Mouse (Mus musculus) kidney, postnatal 36 days (tissue): Measurements from ENCODE around the gene Baz2b.
"Not testable (repeated sequence)": the region's sequence is repeated elsewhere in the genome, so short reads cannot be mapped to it uniquely, and the experiment has no call there.

Experiments used
- DNase-seq, 2 experiments: peaks; one replicate each; pipeline ENCODE4 v3.0.0; 2021 to 2022; ENCODE audit warnings: mixed read lengths in 2 of 2

Baz2b gene

DNA sequence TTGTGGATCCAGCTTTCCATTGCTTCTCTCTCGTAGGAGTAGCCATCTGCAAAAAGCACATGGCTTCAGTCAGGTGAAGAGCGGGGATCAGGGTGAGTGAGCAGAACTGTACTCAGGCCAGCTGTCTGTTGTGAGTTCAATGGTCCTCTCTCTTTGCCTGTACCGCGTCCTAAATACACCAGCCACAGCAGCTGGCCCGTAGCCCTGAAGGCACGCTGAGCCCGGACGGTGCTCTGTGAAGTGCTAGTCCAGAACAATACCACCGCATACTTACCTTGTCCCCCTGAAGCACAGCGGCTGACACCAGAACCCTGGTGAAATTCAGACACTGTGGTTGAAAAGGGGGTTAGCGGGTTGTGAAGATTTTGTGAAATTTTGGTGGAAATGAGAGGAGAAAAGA lies 356.7 kb downstream of the Baz2b start:
- no peak for DNase-seq

GRCm38 (mm10) chr2:59851885-59852284 lies 357.8 kb downstream of the Baz2b start:
- not testable (repeated sequence) for DNase-seq
